Mouse (Mus musculus) fat pad, adult 2 months (tissue): Measurements from ENCODE around the gene Fam8a1.

Experiments
- DNase-seq: peaks from one replicate; pipeline ENCODE4 v3.0.0-alpha.2; 2011; ENCODE audit warnings: low read depth, low spot score; ENCODE audit errors: extremely low read depth

Fam8a1 gene

GRCm38 (mm10) chr13:46670514-46670913 lies 1.2 kb downstream of the Fam8a1 start:
- no peak for DNase-seq

- DNase-seq = no peak
These were observed 5.3 kb downstream of the Fam8a1 start for GRCm38 (mm10) chr13:46674601-46675000.

GRCm38 (mm10) chr13:46677721-46678120 lies 8.4 kb downstream of the Fam8a1 start:
- no peak for DNase-seq

- DNase-seq = no peak
These were observed 13.6 kb downstream of the Fam8a1 start for GRCm38 (mm10) chr13:46682921-46683320.

GRCm38 (mm10) chr13:46683370-46683769 lies 14.0 kb downstream of the Fam8a1 start:
- DNase-seq = no peak

GRCm38 (mm10) chr13:46690559-46691241 lies 21.4 kb downstream of the Fam8a1 start:
- DNase-seq = no peak

- DNase-seq = no peak
These were observed 26.1 kb downstream of the Fam8a1 start for GRCm38 (mm10) chr13:46695296-46695908.

GRCm38 (mm10) chr13:46695932-46696331 lies 26.6 kb downstream of the Fam8a1 start:
- no peak for DNase-seq

GRCm38 (mm10) chr13:46696788-46697187 lies 27.5 kb downstream of the Fam8a1 start:
- no peak for DNase-seq

GRCm38 (mm10) chr13:46699372-46699771 lies 30.1 kb downstream of the Fam8a1 start:
- no peak for DNase-seq

- no peak for DNase-seq
These were observed 32.2 kb downstream of the Fam8a1 start for GRCm38 (mm10) chr13:46701486-46701885.

GRCm38 (mm10) chr13:46703138-46703537 lies 33.8 kb downstream of the Fam8a1 start:
- no peak for DNase-seq

GRCm38 (mm10) chr13:46713486-46713885 lies 44.2 kb downstream of the Fam8a1 start:
- no peak for DNase-seq

- no peak for DNase-seq
These were observed 46.8 kb downstream of the Fam8a1 start for GRCm38 (mm10) chr13:46715976-46716639.

GRCm38 (mm10) chr13:46718893-46719400 lies 49.6 kb downstream of the Fam8a1 start:
- DNase-seq = no peak

GRCm38 (mm10) chr13:46721009-46721408 lies 51.7 kb downstream of the Fam8a1 start:
- DNase-seq = no peak

GRCm38 (mm10) chr13:46724371-46724770 lies 55.0 kb downstream of the Fam8a1 start:
- DNase-seq = no peak

GRCm38 (mm10) chr13:46725227-46725626 lies 55.9 kb downstream of the Fam8a1 start:
- DNase-seq = no peak

GRCm38 (mm10) chr13:46726288-46727037 lies 57.1 kb downstream of the Fam8a1 start:
- no peak for DNase-seq

GRCm38 (mm10) chr13:46727038-46727836 lies 57.9 kb downstream of the Fam8a1 start:
- DNase-seq = no peak
